Comparison of ENCODE assay signal across 1 mouse cellular context in genomic region chr10:4484986-4485385, GRCm38 (mm10).
A peak's percentile ranks its signal among the peaks of the same experiment; 100 is the strongest.
TF ChIP-seq lines count a peak whose summit lies in the region.

No protein-coding gene starts in this region.

TF ChIP-seq in MEL, 35 proteins besides CTCF, POLR2A, EP300 and RAD21 (continued from another document):
- no peak for TF ChIP-seq MAFK (IDR thresholded peaks at IDR 0.05; ENCODE audit: borderline replicate concordance, low read depth, low read length)
- 0 out of 2 replicates have a peak, but pooled peaks have one; percentile 27 for TF ChIP-seq ETS1 (IDR thresholded peaks at IDR 0.05; ENCODE audit: low read depth, low read length)
- TF ChIP-seq NELFE (IDR thresholded peaks at IDR 0.05; ENCODE audit: low read depth, low read length), result 0 out of 2 replicates have a peak, but pooled peaks have one; percentile 21
- no peak for TF ChIP-seq JUND (IDR thresholded peaks at IDR 0.05; ENCODE audit: low read depth, low read length)
- TF ChIP-seq UBTF (IDR thresholded peaks at IDR 0.05; ENCODE audit: borderline replicate concordance, insufficient read depth, low read depth, low read length), result no peak
